Mouse (Mus musculus) cortical plate, adult 2 months (tissue): Measurements from ENCODE around the gene Qrich1.

Experiments
- CTCF ChIP-seq: fragments of 200-500 bp; IDR thresholded peaks from 2 replicates; pipeline ENCODE4 v1.5.1; 2011; ENCODE audit warnings: mild to moderate bottlenecking, control low read depth, low read length; ENCODE audit not compliant: insufficient read depth; ENCODE audit errors: extremely low read depth
- POLR2A ChIP-seq: fragments of 200-500 bp; IDR thresholded peaks from 2 replicates; pipeline ENCODE4 v1.6.1; 2011; ENCODE audit warnings: mild to moderate bottlenecking, low read length, control low read depth; ENCODE audit not compliant: insufficient read depth; ENCODE audit errors: extremely low read depth

DNA sequence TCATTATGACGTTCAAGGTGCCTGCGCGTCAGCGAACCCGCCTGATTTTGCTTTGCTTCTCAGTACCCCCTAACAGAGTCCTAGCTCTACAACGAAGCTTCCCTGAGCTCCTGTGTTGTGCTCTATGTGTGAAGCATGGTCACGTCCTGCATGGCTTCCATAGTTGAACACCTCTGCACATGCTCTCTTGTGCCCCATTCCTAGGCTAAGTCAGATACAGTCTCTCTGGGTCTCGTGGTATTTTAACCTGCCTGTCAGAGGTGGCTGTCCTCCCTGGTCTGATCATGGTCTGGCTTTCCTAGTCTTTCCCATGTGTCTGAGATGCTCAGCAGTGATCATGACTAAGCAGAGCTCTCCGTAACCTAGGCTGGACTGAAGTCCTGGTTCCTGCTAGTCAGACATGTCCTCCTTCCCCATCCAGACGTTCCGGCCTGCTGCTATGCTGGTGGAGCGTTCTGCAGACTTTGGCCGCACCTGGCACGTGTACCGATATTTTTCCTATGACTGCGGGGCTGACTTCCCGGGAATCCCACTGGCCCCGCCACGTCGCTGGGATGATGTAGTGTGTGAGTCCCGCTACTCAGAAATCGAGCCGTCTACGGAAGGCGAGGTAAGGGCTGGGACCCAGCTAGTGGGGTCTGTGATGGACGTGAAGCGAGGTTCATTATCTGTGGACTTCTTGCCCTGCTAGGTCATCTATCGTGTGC is 35.6 kb upstream of the Qrich1 start:
- TF ChIP-seq CTCF (no peak), POLR2A (no peak)
